ENCODE assay signal across 28 mouse cellular contexts in the genomic region with DNA sequence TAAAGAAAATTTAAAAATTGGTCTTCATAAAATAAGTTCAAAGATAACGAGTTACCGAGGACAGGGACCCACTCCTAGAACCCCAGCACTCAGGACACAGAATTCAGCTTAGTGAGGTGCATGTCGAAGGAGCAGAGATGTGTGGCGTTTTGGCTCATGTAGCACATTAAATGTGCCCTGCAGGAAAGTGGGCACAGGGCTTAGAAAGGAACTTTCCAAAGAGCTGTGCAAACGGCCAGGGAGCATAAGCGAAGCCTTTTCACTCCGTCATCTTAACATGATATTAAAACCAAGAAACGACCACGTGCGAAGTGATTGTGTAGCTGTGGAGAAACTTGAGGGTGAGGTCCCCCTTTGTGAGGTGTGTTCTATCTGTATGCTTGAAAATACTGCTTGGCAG.
"Had no signal": no experiment of that assay in that cellular context is flagged by ENCODE, and none has a peak within 500 bp of the region (broad histone marks: within the 10 kb centered on the region; RNA-seq: fewer than 3 reads in every experiment).

No protein-coding gene starts in this region.

- H3K9ac ChIP-seq: embryonic facial prominence, embryonic 12.5 days; embryonic facial prominence, embryonic 13.5 days; embryonic facial prominence, embryonic 15.5 days; forebrain, embryonic 12.5 days; forebrain, embryonic 13.5 days; forebrain, embryonic 15.5 days; forebrain, postnatal 0 days had no signal

- H3K4me3 ChIP-seq: embryonic facial prominence, embryonic 10.5 days; embryonic facial prominence, embryonic 12.5 days; embryonic facial prominence, embryonic 13.5 days; embryonic facial prominence, embryonic 15.5 days; erythroblast, embryonic 14.5 days; forebrain, embryonic 10.5 days; forebrain, embryonic 12.5 days; forebrain, embryonic 13.5 days; forebrain, embryonic 15.5 days; gastrocnemius, adult 2 months; heart, adult 2 months had no signal

- H3K9me3 ChIP-seq: embryonic facial prominence, embryonic 10.5 days; embryonic facial prominence, embryonic 12.5 days; embryonic facial prominence, embryonic 13.5 days; embryonic facial prominence, embryonic 15.5 days; forebrain, embryonic 10.5 days; forebrain, embryonic 12.5 days; forebrain, embryonic 13.5 days; forebrain, embryonic 15.5 days had no signal

- H3K4me1 ChIP-seq: embryonic facial prominence, embryonic 10.5 days; embryonic facial prominence, embryonic 12.5 days; forebrain, embryonic 12.5 days; forebrain, embryonic 15.5 days had no signal

- ATAC-seq: forebrain, embryonic 13.5 days; forebrain, embryonic 14.5 days; forebrain, embryonic 15.5 days; forebrain, embryonic 16.5 days; forebrain, postnatal 0 days had no signal

- H3K27ac ChIP-seq: embryonic facial prominence, embryonic 10.5 days; embryonic facial prominence, embryonic 12.5 days; embryonic facial prominence, embryonic 13.5 days; embryonic facial prominence, embryonic 15.5 days; forebrain, embryonic 10.5 days; forebrain, embryonic 12.5 days; forebrain, embryonic 13.5 days; forebrain, embryonic 15.5 days; gastrocnemius, adult 2 months; heart, adult 2 months had no signal

- DNase-seq: cerebellum, adult 2 months; cerebellum, adult 8-10 months; cerebellum, adult 9-10 months; cerebellum, adult 9-11 months; cerebellum, postnatal 10 days; cerebellum, postnatal 14 days; cerebellum, postnatal 25 days; cerebellum, postnatal 36 days; embryo, embryonic 11 days; forebrain, postnatal 0 days; gastrocnemius, adult 2 months; gastrocnemius, postnatal 10 days; gastrocnemius, postnatal 14 days; gastrocnemius, postnatal 25 days; gastrocnemius, postnatal 36 days; heart, adult 18-20 months; heart, adult 2 months had no signal

- H3K4me2 ChIP-seq: embryonic facial prominence, embryonic 12.5 days; embryonic facial prominence, embryonic 13.5 days; embryonic facial prominence, embryonic 15.5 days; forebrain, embryonic 12.5 days; forebrain, embryonic 13.5 days; forebrain, embryonic 15.5 days had no signal

- H3K27me3 ChIP-seq: embryonic facial prominence, embryonic 12.5 days; embryonic facial prominence, embryonic 13.5 days; embryonic facial prominence, embryonic 15.5 days; forebrain, embryonic 12.5 days; forebrain, embryonic 13.5 days; forebrain, embryonic 15.5 days had no signal
